Comparison of ENCODE assay signal across 8 mouse cellular contexts in genomic region chr16:58727477-58728131, GRCm38 (mm10). TPM values are rescaled to one million over a fixed set of nuclear protein-coding genes. Genes with fewer than 3 reads are reported as not detected.
A peak's percentile ranks its signal among the peaks of the same experiment; 100 is the strongest.
DNase-seq lines count a peak whose midpoint lies in the region; ATAC-seq lines count a peak whose summit lies in the region.

Gene Cldnd1 (plus strand): TSS chr16:58727910.

- peak; percentile 97 for ATAC-seq in megakaryocyte progenitor cell, adult 5-6 weeks (replicated peaks; ENCODE audit: poor library complexity)

- peak; percentile 98 for DNase-seq in adipocyte (ENCODE audit: low spot score)
- peak; percentile 97 for DNase-seq in embryo, embryonic 10 days (ENCODE audit: low spot score)
- DNase-seq in gastrocnemius, postnatal 10 days = peak; percentile 92
- peak; percentile 96 for DNase-seq in induced T-regulatory cell, adult 2 months (ENCODE audit: low read depth)
- peak; percentile 88 to 96 for DNase-seq in left cerebral cortex, adult 9 months (ENCODE audit: low spot score in 2 of 2)
- DNase-seq in right cerebral cortex, postnatal 14 days = peak; percentile 91
- DNase-seq in urinary bladder, postnatal 36 days (ENCODE audit: low spot score in 2 of 2) = peak; percentile 91 to 95

RNA-seq across cellular contexts. Expression of gene Cldnd1, which starts in this region (rescaled TPM):
- 10 to 100 TPM; 54.6 to 68.2 TPM for total RNA-seq in gastrocnemius, postnatal 10 days (2021)
- 41.5 and 62.0 TPM in 2 replicates for total RNA-seq in megakaryocyte progenitor cell, adult 5-6 weeks (2015)
- 14.3 and 17.6 TPM in 2 replicates for total RNA-seq in megakaryocyte progenitor cell, adult 5-6 weeks (2017)

Comparison
In these comparisons a context has a peak if more than half of its experiments do, and no peak if none do; other contexts are left out.
1. Peak in every context shown above with its lines: DNase-seq and ATAC-seq.